ENCODE assay signal across 19 mouse cellular contexts in genomic region chr7:72774771-72775119, GRCm38 (mm10).
A peak's percentile ranks its signal among the peaks of the same experiment; 100 is the strongest.
DNase-seq lines count a peak whose midpoint lies in the region; ATAC-seq lines count a peak whose summit lies in the region.
"Had no signal": no experiment of that assay in that cellular context is flagged by ENCODE, and none has a peak within 500 bp of the region (broad histone marks: within the 10 kb centered on the region; RNA-seq: fewer than 3 reads in every experiment).

No protein-coding gene starts in this region.

- H3K4me1 ChIP-seq in neural tube, embryonic 11.5 days (ENCODE audit: control insufficient read depth, insufficient read depth, low read length): peaks cover 11% of the 10 kb centered on the region
- H3K4me1 ChIP-seq in hindbrain, embryonic 14.5 days (replicated peaks; ENCODE audit: control insufficient read depth, insufficient read depth, low read length): peaks cover 16% of the 10 kb centered on the region
- H3K4me1 ChIP-seq in midbrain, embryonic 15.5 days: peaks cover 8% of the 10 kb centered on the region
- no peaks in the 10 kb centered on the region for H3K4me1 ChIP-seq in kidney, embryonic 16.5 days (ENCODE audit: insufficient read depth, low read length)
- H3K4me1 ChIP-seq: embryonic facial prominence, embryonic 12.5 days; heart, embryonic 15.5 days; limb, embryonic 15.5 days; liver, embryonic 15.5 days had no signal

- no peak overlapping the region for H3K4me3 ChIP-seq in neural tube, embryonic 11.5 days (ENCODE audit: low read depth, low read length)
- no peak overlapping the region for H3K4me3 ChIP-seq in hindbrain, embryonic 14.5 days (replicated peaks; ENCODE audit: low read length)
- H3K4me3 ChIP-seq in midbrain, embryonic 15.5 days: no peak overlapping the region
- no peak overlapping the region for H3K4me3 ChIP-seq in kidney, embryonic 16.5 days (ENCODE audit: low read length)
- H3K4me3 ChIP-seq: embryonic facial prominence, embryonic 12.5 days; erythroblast, embryonic 14.5 days; heart, embryonic 15.5 days; limb, embryonic 15.5 days; liver, embryonic 15.5 days had no signal

- no peak overlapping the region for H3K9ac ChIP-seq in neural tube, embryonic 11.5 days (ENCODE audit: low read length)
- no peak overlapping the region for H3K9ac ChIP-seq in hindbrain, embryonic 14.5 days
- H3K9ac ChIP-seq in midbrain, embryonic 15.5 days: no peak overlapping the region
- H3K9ac ChIP-seq in kidney, embryonic 16.5 days (replicated peaks; ENCODE audit: low read length): no peak overlapping the region
- H3K9ac ChIP-seq: embryonic facial prominence, embryonic 12.5 days; heart, embryonic 15.5 days; limb, embryonic 15.5 days; liver, embryonic 15.5 days had no signal

- no peak for ATAC-seq in neural tube, embryonic 11.5 days (ENCODE audit: insufficient read depth, low FRiP score, low TSS enrichment)
- ATAC-seq in hindbrain, embryonic 14.5 days (ENCODE audit: low FRiP score): no peak; the same call in 1 of the 2 replicates
- ATAC-seq in midbrain, embryonic 15.5 days (replicated peaks): no peak
- ATAC-seq in kidney, embryonic 16.5 days (ENCODE audit: low FRiP score, low TSS enrichment): no peak

- no peaks in the 10 kb centered on the region for H3K9me3 ChIP-seq in neural tube, embryonic 11.5 days (ENCODE audit: control insufficient read depth, low read length)
- H3K9me3 ChIP-seq in hindbrain, embryonic 14.5 days (ENCODE audit: control insufficient read depth, low read length): no peaks in the 10 kb centered on the region
- H3K9me3 ChIP-seq in midbrain, embryonic 15.5 days: no peaks in the 10 kb centered on the region
- no peaks in the 10 kb centered on the region for H3K9me3 ChIP-seq in kidney, embryonic 16.5 days (ENCODE audit: low read length)
- H3K9me3 ChIP-seq: embryonic facial prominence, embryonic 12.5 days; heart, embryonic 15.5 days; limb, embryonic 15.5 days; liver, embryonic 15.5 days had no signal

- DNase-seq in neural tube, embryonic 11.5 days (ENCODE audit: low spot score): no peak
- no peak for DNase-seq in neural tube, embryonic 10.5 days (ENCODE audit: extremely low spot score, low spot score)
- no peak for DNase-seq in hindbrain, embryonic 14.5 days (ENCODE audit: low spot score)
- no peak for DNase-seq in frontal cortex, postnatal 10 days (ENCODE audit: low spot score in 2 of 2)
- no peak for DNase-seq in frontal cortex, adult 2 months (ENCODE audit: extremely low spot score in 1 of 2, low spot score in 1 of 2)
- DNase-seq: B cell, adult 2 months; cerebellum, adult 2 months; gastrocnemius, postnatal 25 days; heart, postnatal 4 days; kidney, adult 18-20 months; kidney, postnatal 25 days had no signal

- H3K4me2 ChIP-seq in neural tube, embryonic 11.5 days (ENCODE audit: low read depth): no peak overlapping the region
- H3K4me2 ChIP-seq in hindbrain, embryonic 14.5 days (replicated peaks): no peak overlapping the region
- no peak overlapping the region for H3K4me2 ChIP-seq in midbrain, embryonic 15.5 days
- no peak overlapping the region for H3K4me2 ChIP-seq in kidney, embryonic 16.5 days (replicated peaks; ENCODE audit: low read depth, low read length)
- H3K4me2 ChIP-seq: embryonic facial prominence, embryonic 12.5 days; heart, embryonic 15.5 days; limb, embryonic 15.5 days; liver, embryonic 15.5 days had no signal

- no peaks in the 10 kb centered on the region for H3K27me3 ChIP-seq in neural tube, embryonic 11.5 days (ENCODE audit: control insufficient read depth, insufficient read depth, low read length)
- H3K27me3 ChIP-seq in hindbrain, embryonic 14.5 days (ENCODE audit: control insufficient read depth, insufficient read depth, low read length): no peaks in the 10 kb centered on the region
- H3K27me3 ChIP-seq in midbrain, embryonic 15.5 days (replicated peaks): no peaks in the 10 kb centered on the region
- no peaks in the 10 kb centered on the region for H3K27me3 ChIP-seq in kidney, embryonic 16.5 days (ENCODE audit: insufficient read depth, low read length)
- H3K27me3 ChIP-seq: embryonic facial prominence, embryonic 12.5 days; heart, embryonic 15.5 days; limb, embryonic 15.5 days; liver, embryonic 15.5 days had no signal

- H3K27ac ChIP-seq in neural tube, embryonic 11.5 days (ENCODE audit: low read depth, low read length): peak overlapping the region; percentile 60
- H3K27ac ChIP-seq in hindbrain, embryonic 14.5 days: peak overlapping the region; percentile 71
- peak overlapping the region; percentile 69 for H3K27ac ChIP-seq in midbrain, embryonic 15.5 days
- H3K27ac ChIP-seq in kidney, embryonic 16.5 days (ENCODE audit: low read length): no peak overlapping the region
- H3K27ac ChIP-seq: embryonic facial prominence, embryonic 12.5 days; heart, embryonic 15.5 days; limb, embryonic 15.5 days; liver, embryonic 15.5 days; macrophage had no signal

- H3K36me3 ChIP-seq in neural tube, embryonic 11.5 days (ENCODE audit: control insufficient read depth, insufficient read depth, low read length): no peaks in the 10 kb centered on the region
- no peaks in the 10 kb centered on the region for H3K36me3 ChIP-seq in hindbrain, embryonic 14.5 days (replicated peaks; ENCODE audit: control insufficient read depth, insufficient read depth)
- H3K36me3 ChIP-seq in midbrain, embryonic 15.5 days (replicated peaks): no peaks in the 10 kb centered on the region
- H3K36me3 ChIP-seq in kidney, embryonic 16.5 days (ENCODE audit: insufficient read depth, low read length): no peaks in the 10 kb centered on the region
- H3K36me3 ChIP-seq: embryonic facial prominence, embryonic 12.5 days; heart, embryonic 15.5 days; limb, embryonic 15.5 days; liver, embryonic 15.5 days had no signal

- 35% methylated on average over 3 of the region's 3 CpGs for WGBS in neural tube, embryonic 11.5 days
- WGBS in hindbrain, embryonic 14.5 days: 29% methylated on average over 3 of the region's 3 CpGs
- WGBS in midbrain, embryonic 15.5 days: 21% methylated on average over 3 of the region's 3 CpGs
- 46% methylated on average over 3 of the region's 3 CpGs for WGBS in kidney, embryonic 16.5 days
